Mouse (Mus musculus) cerebellum, adult 8-10 months (tissue): ENCODE measurements around the gene Cd207.

Source experiments
- DNase-seq: peaks from one replicate; pipeline ENCODE4 v3.0.0; 2022

The Cd207 gene

DNA sequence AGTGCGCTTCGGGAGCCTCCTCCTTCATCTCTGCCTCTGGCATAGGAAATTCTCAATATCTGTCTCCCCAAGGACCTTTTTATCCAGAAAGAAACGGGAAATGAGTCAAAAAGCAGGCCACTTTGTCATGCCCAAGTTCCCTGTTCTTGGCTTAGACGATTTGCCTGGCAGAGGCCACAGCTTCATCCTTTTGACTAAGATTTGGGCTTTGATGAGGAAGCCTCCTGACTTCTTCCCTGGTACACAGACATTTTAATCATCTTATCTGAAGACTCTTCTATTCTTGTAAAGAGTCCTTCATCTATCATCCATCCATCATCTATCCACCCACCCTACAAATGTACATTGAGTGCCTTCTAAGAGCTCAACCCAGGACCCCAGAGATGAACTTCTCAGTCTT is at the start of gene Cd207:
Gene Cd207 (minus strand): TSS at position 101 of the 400 bp plus-strand sequence.
- DNase-seq: no peak

DNA sequence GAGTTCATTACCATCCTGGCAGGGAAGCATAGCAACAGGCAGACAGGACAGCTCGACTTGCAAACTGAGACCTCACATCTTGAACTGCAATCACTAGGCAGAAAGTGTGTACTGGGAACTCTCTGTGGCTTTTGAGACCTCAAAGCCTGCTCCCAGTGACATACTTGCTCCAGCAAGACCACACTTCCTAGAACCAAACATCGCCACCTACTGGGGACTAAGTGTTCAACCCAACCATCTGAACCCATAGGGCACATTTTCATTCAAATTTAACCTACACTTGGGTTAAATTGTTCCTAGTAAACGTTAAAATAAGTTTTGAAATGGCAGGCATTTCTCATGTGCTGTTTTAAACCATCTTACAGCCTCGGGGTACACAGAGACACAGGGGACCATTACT is 49.5 kb upstream of the Cd207 start:
- DNase-seq: no peak

DNA sequence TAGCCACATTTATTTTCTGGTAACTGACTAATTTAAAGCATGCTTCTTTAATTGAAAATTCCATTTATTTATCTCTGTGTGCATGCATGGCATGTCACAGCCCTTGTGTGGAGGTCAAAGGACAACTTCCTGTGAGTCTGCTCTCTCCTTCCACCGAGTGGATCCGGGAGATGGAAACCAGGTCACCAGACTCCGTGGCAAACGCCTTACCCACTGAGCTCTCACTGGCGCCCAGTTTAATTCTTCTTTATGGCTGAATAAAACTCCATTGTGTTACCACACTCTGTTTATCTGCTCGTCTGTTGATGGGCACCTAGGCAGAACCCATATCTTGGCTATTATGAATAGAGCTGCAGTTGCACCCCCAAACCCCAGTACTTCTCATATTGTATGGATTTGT is 44.9 kb upstream of the Cd207 start:
- DNase-seq: no peak

DNA sequence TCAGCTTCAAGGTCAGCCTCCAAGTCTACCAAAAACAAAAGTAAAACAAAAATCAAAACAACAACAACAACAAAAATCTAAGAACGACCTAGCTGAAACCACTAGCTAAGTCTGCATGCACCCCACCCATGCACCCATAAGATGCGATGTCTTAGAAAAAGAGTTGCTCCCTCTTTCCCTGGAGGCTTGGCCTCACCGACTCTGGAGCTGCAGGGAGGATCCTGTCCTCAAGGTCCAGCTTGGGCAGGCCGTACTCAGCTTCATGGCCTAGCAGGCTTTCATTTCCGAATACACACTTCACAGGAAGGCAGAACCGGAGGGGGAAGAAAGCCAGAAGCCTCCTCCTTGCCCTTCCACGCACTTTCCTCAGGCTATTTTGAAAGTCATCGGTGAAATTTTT is 39.4 kb upstream of the Cd207 start:
- DNase-seq: no peak

DNA sequence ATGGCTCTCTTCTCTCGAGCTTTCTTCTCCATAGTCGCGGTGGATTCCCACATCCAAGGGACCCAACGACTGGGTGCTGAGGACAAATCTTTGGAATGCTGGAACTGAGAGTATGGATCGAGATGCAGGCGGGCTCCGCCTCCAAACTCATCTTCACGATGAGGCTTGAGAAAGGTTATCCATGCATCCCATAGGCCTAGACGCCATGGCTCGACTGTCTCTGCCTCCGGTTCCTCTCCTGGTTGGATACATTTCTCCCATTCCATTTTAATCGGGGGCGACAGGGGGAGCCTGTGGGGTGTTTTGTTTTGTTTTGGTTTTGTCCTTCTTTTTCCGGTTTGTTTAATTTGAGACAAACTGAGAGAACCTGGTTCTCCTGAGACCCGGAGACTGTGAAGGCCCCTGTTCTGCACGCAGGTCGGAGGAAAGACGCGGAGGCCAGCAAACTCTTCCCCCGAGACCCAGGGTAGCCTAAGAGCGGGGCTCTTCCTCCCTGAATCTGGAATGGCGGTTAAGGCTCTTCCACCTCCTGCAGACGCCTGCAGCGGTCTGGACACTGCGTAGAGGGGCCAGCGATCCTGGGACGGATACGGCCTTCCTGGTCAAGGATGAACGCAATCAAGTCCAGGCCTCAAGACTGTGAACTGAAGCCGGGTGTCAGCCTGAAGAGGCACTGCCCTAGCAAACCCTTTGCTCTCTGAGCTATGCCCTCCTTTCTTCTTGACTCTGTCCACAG is 38.0 kb upstream of the Cd207 start:
- no peak for DNase-seq

DNA sequence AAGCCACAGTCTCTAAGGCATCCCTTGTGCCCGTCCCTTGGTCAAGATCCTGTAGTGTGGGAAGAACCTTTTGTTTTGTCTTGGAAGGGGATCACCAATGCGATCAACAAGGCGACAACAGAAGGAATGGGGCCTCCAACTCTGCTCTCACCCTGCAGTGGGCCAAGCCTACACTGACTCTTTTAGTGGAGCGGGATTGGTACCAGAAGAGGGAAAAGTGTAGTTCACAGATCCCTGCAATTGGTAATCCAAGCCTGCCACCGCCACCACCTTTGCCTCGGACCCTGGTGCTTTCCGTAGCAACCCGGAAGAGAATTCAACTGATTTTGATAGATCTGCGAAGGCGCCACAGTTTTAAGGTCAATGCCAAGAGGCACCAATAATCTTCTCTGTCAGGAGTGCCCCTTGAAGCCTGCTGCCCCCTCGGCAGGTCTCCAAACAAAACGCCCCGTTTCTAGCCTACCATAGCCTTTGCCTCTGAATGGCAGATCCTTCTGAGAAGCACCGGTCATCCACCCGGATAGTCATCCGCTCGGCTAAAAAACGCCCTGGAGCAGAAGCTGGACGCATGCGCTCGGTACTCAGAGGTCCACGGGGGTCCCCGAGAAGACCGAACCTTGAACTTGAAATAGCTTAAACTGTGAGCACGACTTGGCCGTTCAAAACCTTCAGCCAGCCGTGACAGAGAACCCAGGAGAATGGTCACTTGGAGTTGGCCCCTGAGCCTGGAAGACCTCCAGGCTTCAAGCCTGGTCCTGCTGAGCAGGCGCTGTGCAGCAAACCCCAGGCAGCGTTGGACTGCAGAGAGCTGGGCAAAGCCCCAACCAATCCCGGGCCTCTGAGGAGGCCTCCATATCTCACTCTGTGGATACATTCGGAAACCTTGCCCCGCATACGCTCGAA is 36.8 kb upstream of the Cd207 start:
- DNase-seq: no peak

DNA sequence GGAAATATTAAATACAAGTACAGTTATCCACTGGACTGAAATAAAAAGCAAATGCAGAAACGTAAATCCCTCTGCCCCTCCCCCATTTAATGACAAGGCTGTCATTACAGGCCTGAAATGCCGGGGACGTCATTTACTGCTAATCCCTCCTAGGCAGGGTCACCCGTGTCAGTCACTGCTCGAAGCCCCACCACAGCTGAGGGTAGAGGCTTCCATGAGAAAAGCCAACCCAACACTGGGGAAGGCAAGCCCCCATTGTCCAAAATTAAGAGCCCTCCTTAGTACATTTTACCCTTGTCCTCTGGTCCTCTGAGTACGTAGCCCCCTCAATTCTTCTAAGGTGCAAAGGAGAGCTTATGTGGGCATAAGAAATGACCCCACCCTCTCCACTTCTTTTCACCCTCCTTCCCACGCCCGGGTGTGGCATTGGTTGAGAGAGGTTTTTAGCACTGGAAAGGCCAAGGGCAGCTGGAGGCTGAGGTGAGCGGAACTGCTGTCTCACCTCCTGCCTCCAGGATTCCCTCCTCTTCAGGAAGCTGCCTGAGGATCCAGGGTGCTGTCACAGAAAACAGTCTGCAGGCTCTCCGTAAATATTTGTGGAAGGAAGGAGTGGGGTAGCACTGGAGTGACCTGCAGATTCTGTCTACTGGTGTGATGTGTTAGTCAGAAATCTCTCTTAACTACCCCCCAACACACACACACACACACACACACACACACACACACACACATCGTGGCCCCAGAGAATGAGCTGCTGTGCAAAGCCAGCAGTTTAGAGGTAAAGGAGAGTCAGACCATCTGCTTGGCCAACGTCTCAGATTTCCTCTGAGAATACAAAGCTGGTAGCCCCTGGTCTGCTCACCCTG is 35.8 kb upstream of the Cd207 start:
- no peak for DNase-seq

DNA sequence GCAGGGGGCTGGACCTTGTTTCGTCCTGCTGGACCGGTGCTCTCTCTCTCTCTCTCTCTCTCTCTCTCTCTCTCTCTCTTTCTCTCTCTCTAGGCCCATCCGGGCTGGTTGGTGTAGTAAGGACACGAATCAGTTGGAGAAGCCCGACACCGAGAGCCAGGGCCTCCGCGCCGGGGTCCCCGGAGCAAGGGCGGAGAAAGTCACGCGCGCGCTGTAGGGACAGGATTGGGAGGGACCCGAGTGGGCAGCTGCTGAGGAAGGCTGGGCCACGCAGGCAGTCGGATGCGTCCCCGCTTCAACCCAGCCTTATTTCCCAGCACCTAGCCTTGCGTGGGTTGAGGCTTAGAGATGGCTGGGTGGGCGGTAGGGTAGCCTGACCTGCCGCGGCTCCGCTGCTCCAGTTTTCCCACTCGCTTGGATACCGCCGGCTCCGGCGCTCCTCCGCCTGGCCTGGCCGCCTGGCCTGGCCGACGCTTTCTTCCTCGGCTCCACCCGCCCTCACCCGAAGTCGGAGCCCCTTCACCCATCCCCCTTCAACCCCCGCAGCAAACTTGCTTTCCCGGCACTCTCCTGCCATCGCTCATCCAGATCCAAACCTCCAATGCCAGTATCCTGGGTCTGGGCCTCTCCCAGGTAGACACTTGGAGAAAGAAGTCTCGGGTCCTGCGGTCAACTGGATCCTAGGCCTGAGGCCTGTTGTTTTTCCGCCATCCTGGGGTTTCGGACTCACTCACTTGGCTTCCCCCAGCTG is 34.2 kb upstream of the Cd207 start:
- DNase-seq: no peak

DNA sequence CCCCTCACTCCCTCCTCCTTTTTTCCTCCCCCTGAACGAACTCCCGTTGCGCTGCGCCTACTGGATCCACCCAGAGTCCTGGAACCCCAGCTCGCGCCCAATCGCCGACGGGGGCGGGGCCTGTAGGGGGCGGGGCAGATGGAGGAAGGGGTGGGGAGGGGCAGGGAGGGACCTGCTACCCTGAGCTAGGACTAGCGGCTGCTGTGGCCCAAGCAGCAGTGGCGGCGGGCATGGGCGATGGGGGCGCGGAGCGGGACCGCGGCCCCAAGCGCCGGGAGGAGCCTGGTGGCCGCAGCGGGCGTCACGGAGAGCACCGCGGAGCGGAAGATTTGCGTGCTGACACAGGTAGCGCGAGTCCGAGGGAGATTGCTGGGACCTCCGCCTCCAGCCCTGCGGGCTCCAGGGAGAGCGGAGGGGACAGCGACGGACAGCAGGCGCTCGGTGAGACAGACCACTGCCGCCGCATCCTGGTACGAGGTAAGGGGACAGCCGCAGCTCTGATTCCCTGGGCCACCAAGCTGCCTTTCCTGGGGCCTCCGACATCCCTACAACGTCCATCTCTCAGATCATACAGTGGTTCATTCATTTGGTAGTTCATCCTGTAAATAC is 33.5 kb upstream of the Cd207 start, which contains the start of gene Vax2:
Gene Vax2 (plus strand): TSS at position 198 of the 609 bp plus-strand sequence.
- no peak for DNase-seq

DNA sequence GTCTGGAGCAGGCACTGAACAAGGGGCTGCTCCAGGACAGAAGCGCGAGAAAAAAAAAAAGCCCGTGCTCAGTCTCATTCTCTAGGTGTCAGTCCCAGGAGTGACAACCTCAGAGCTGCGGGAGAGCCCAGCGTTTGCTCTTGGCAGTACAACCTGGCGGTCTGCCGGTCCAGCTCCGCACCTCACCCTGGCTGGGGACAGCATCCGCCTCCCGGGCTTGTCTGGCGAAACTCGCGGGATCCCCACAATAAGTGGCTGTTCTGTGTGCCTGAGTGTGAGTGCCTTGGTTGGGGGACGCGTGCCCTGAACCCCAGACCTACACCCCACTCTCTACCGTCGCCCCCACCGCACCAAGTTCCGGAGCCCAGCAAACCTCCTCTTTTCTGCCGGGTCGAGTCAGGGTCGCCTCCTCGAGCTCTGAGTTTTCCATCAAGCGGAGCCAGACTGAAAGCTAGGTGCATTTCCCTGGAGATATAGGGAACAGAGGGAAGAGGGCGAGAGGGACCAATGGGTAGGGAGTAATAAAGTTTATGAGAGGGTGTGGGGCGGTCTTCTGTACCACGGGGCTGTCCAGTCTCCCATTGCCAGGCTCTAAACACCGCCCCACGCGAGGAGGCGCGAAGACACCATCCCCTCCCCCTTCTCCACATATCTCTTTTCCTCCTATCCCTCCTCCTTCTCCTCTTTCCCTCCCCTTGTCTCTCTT is 32.9 kb upstream of the Cd207 start:
- no peak for DNase-seq

DNA sequence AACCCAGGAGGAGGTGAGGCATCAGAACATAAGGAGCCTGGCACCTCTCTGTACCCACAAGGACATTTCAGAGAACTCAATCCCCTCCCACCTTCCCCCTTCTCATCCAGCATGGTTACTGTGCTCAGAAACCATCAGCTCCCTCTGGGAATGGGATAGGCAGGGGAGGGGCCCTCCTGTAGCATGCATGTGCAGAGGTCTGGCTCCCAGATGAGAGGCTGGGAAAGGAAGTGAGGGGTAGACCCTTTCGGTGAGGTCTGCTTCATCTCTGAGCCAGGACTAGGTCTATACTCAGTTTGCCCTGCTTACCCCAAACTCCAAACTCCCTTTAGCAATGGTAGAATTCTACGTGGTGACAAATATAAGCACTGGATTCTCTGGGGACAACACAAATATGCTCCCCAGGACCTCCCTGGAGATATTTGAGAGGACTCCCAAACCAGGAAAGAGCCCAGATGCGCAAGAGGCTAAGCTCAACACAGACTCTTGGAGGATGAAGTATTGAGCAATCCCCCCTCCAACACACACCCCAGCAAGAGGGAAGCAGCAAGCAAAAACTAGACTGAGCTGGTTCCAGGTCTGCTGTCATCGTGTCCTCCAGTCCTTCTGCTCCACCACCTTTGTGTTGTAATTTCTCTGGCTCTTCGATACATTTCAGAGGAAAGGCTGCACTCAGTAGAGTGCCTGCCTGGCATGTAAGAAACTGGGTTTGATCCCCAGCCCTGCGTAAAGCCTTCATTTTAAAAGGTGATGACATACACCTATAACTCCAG is 30.3 kb upstream of the Cd207 start:
- no peak for DNase-seq

DNA sequence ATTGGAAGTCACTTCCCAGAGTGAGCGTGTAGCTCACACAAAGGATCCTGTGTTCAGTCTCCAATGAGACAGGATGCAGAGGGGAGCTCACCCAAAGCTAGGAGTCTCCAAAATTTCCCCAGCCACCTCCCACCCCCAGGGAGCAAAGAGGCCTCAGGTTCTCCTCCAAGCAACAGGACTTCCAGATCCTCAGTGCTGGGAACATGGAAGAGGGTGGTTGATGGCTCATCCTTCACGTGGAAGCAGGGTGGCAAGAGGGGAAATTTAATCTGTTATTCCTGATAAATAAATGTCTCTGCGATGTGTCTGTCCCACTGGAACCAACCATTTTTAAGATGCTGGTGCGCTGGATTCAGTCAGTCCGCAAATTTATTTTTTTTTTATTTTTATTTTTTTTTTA is 27.0 kb upstream of the Cd207 start:
- DNase-seq: no peak

DNA sequence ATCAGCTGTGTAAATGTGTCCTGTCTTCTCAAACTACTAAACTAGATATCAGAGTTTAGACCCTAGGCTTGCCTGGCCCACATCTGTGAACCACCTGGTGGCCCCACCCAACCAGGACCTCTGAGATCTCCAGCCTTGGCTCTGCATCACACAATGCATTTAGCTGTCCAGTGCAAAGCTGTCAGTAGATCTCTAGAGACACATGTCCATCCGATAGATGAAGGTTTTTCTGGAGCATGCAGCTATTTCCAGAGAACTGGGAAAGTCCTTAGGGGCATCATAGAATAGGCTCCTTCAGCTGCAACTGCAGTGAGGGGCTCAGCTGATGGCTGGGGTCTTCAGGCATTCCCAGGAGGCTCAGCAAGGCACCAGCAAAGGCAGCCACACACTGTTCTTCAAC is 26.6 kb upstream of the Cd207 start:
- no peak for DNase-seq

DNA sequence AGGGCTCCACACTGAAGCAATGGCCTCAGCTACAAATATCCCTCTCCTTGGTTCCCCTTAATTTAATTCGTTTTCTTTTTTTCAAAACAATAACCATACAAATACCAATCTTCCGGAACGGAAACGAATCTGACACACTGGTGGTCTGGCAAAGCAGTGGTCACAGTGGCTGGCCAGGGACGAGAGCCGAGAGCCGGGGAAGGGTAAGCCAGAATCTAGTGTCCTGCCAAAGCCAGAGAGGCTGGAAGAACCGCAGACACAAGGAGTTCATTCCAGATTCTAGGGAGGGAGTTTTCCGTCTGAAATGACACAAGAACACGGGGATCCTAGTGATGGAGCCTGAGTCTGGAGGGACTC is 26.0 kb upstream of the Cd207 start:
- DNase-seq: no peak

DNA sequence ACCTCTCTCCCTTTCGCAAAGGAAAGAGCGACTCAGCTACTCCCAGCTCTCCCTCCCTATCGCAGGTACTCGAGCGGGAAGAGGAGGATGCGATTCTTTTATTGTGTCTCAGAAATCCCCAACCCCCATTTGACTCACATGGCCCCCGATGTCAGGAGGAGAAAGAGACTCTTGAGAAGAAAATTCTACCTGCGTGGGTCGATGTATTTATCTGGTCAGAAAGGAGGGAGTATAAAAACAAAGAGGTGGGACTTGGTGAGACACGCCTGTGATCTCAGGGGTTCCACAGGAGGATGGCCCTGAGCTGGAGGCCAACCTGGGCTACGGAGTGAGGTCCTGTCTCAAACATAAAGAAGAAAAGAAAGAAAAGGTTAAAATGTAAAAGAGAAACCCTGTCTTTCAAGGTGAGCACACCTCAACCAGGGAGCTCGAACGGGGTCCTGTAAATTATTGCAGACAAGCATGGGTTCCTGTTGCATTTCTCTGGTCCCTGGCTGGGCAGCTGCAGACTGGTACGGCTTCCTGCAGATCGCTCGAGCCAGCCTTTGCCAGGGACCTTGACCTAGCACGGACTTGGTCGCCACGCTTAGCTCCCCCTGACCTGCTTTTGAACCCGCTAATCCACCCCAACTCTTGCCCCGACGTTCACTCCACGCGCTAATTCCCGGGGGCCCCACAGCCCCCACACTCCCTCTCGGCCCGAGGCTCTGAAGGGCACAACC is 25.5 kb upstream of the Cd207 start:
- DNase-seq: no peak

DNA sequence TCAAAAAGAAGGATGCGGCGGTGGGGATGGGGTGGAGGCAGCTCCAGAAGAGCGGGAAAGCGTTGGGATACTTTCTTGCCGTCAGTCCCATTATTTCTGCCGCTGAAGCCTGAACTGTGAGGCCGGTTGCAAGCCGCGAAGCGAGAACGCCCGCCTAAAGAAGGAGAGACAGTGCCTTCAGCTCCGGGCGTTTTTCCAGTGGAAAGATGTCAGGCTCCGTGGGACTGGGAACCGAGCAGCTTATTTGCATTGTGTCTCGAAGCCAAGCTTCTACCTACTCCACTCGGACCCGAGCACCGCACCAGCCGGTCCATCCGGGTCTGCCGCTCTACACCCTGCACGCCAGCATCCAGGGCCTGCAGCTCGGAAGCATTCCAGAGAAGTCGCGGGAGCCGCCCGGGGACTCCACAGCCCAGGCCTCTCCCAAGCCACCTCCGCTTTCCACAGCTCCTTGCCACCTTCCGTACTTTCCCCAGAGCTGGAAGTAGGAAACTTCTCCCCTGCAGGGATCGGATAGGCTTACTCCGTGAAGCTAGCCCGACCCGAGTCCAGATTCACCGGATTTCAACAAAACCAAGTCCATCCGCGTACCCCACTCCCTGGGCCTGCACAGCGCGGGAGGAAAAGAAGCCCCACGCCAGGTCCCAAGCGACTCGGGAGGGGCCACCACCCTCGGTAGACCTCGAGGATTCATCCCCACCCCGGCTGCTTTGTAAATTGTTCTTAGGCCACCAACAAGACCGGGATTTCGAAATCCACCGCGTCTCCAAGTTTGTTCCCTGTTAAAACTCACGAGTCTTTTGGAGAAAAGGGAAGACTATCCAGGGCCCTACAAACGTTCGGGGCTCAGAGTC is 24.7 kb upstream of the Cd207 start:
- no peak for DNase-seq

DNA sequence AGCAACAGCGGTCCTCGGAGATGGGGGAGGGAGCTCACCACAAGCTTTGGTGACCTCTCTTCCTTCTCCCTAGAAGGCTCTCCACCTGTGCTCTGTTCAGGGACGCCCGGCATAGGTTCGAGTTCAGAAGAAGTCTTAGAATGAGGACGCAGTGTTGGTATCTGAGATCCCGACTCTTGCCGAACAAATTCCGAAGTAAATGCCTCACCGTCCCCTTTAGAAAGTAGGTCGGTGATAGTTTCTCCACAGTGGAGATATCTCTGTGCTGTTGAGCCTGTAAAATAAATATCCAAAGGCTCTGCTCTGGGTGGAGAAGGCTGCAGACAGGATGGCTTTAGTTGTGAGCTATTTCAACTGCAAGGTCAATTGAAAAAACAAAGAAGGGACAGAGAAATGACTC is 23.3 kb upstream of the Cd207 start:
- DNase-seq: no peak

DNA sequence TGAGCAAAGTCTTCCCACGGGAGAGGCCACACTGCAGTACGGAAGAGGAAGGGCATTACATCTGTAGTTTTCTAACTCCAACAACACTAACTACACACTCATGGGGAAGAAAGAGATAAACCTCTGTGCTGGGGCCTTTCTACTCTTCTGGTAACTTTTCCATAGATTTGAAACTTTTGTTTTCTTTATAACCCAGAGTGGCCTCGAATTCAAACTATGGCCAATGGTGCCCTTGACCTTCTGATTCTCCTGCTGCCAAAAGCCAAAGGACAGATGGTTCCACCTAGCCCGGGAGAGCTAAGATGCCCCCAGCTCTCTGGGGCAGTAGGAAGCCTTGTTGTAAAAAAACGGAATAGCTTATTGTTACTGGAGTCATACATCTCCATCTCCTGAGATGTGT is 22.3 kb upstream of the Cd207 start:
- no peak for DNase-seq

DNA sequence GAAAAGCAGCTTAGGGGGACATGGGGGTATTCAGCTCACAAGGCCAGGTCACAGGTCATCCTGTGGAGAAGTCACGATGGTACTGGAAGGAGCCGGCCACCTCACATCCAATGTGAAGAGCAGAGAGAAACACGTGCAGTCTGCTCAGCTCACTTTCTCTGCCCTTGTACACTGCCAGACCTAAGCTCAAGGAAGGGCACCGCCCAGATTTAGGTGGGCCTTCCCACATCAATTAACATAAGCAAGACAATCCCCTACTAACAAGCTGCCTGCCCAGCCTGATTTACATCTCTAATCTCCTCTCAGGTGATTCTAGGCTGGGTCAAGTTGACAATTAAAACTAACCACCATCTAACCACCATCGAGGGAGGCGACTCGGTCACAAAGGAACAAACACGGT is 20.3 kb upstream of the Cd207 start:
- DNase-seq: no peak
